Mouse (Mus musculus) embryonic fibroblast, embryonic 13.5 days (primary cell): ENCODE data around the gene Rhof.

ENCODE experiments used
- CTCF ChIP-seq: IDR thresholded peaks from 2 replicates; pipeline ENCODE4 v1.5.1; 2011; ENCODE audit warnings: mild to moderate bottlenecking, control low read depth, low read length, moderate library complexity, borderline replicate concordance; ENCODE audit not compliant: insufficient read depth
- POLR2A ChIP-seq: IDR thresholded peaks from 2 replicates; pipeline ENCODE4 v1.6.1; 2011; ENCODE audit warnings: low read depth, mild to moderate bottlenecking, control low read depth, low read length, moderate library complexity

GRCm38 (mm10) chr5:123162942-123163341, 30.4 kb upstream of the Rhof start:
- TF ChIP-seq CTCF = no peak
- TF ChIP-seq POLR2A = no peak
